Mouse (Mus musculus) right cerebral cortex, postnatal 10 days (tissue): ENCODE measurements around the gene Ube2v1.

Experiments
- DNase-seq, 2 experiments: peaks; one replicate each; pipeline ENCODE4 v3.0.0; 2021; ENCODE audit warnings: low spot score in 2 of 2

Gene Ube2v1

DNA sequence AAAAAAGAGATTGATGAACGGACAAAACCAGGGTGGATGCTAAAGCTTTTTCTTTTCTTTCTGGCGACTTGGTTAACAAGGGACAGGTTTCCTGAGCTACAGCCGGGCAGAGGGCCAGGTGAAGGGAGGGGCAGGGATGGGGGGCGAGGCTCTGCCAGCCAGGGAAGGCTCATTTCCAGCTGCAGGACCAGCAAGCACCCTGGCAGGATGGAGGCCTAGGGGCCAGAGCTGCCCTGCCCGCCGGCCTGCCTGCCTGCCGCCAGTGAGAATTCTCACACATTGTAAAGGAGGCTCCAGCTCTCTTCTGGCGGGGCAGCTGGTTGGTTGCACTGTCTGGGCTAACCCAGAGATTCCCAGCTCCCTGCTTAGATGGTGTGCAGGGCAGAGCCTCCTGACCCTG, 69.8 kb downstream of the Ube2v1 start:
- DNase-seq, result no peak

GRCm38 (mm10) chr2:167559413-167559812, 72.5 kb downstream of the Ube2v1 start:
- DNase-seq, result no peak
